Mouse (Mus musculus) heart, adult 2 months (tissue): ENCODE results near the gene Chn2.

ENCODE experiments used
- EP300 ChIP-seq: fragments of 200-500 bp; IDR thresholded peaks from 2 replicates; pipeline ENCODE4 v1.6.1; 2011; ENCODE audit warnings: low read depth, low read length, control low read depth; ENCODE audit not compliant: insufficient read depth
- POLR2A ChIP-seq: fragments of 200-500 bp; IDR thresholded peaks from 2 replicates; pipeline ENCODE4 v1.6.1; 2011; ENCODE audit warnings: mild to moderate bottlenecking, low read depth, low read length, control low read depth; ENCODE audit not compliant: insufficient read depth

DNA sequence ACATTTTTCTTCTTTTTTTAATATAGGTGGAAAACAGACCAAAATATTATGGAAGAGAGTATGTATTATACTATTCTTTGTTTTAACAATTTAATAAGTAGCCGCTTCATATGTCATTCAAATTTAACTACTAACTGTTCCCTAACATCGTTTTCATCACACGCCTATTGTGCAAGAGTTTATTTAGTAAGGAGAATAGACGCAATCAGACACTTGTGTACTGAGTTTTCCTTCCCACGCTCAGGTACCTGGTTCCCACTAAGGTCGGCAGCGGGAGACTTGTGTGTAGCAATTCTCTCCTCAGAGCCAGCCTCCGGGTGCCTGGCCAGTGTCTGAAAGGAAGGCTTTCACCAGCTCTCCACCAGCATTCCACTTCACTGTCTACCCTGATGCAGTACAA, 176.3 kb downstream of the Chn2 start:
- TF ChIP-seq EP300 (no peak), POLR2A (no peak)
